Mouse (Mus musculus): ENCODE results near the gene Endou. TPM values are rescaled to one million over a fixed set of nuclear protein-coding genes. Genes with fewer than 3 reads are reported as not detected.

Endou gene
- total RNA-seq, 2 experiments from 2014 or later = 0.59 to 0.71 TPM

DNA sequence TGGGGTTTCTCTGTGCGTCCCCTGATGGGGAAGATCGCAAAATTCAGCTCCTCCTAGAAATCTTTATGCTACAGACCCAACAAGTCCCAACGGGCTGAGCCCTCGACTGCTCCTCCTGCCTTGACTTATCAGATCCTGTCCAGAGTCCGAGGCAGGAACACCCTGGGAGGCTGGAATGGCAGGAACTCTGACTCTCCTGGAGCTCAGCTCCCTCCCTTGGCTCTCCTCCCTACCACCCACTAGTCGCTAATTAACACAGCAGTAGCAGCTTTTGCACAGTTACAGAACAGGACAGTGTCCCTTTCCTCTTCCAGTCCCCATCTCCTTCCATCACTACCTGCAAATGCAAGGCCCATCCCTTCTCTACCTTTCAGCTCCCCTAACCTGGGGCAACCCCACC is 774 bp downstream of the Endou start:
- DNase-seq (ENCODE audit: extremely low spot score in 1 of 2, low spot score in 1 of 2) = no peak

- DNase-seq (ENCODE audit: extremely low spot score in 1 of 2, low spot score in 1 of 2) = no peak
These were observed 2.3 kb downstream of the Endou start for GRCm38 (mm10) chr15:97728804-97729203.

DNA sequence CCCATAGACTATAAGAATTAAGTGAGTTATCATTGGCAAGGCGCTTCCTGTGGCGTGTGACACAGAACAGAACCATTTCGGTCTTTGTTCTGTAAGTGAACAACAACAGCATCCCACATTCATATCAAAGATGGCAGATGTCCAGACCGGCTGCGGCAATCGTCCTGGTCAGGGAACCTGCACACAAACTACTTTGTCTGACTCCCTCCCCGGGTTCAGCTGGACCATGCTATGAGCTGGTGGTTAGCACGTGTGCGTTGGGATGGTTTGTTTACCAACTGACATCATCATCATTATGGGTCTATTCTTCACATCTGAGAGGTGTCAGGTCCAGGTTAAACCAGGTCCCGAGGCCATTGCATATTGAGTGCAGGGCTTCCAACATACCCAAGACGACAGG is 2.7 kb downstream of the Endou start:
- no peak for DNase-seq (ENCODE audit: extremely low spot score in 1 of 2, low spot score in 1 of 2)

DNA sequence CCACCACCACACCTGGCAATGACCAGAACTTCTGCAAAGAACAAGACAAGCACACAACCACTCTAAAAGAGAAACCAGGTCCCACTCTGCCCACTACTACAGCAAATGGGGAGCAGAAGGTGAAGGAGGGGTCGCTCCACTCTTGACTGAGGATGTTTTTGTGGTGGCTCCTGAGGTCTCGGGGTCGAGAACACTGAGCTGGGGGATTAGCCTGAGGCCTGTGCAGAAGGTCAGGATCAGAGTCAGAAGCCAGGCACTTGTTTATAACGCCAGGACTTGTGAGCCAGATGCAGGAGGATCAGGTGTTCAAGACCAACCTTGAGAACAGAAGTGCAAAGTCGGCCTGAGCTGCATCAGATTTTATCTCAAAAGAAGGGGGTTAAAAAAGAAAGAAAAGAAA is 3.6 kb downstream of the Endou start:
- no peak for DNase-seq (ENCODE audit: extremely low spot score in 1 of 2, low spot score in 1 of 2)

DNA sequence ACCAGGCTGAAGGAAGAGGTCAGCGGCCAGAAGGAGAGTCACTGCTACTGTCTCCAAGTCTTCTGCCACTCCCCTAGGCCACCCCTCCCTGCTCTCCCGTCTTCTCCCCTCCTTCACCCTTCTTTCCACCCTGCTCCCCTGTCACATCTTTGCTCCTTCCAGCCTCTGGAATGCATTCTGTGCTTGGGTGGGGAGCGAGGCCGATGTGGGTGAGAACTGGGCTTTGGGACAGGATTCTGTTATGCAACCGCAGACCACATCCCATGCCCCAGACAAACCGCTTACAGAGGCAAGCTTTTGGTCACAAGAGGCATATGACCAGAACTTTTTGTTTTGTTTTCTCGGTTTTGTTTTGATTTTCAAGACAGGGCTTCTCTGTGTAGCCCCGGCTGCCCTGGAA is 4.1 kb downstream of the Endou start:
- DNase-seq (ENCODE audit: extremely low spot score in 1 of 2, low spot score in 1 of 2) = no peak

DNA sequence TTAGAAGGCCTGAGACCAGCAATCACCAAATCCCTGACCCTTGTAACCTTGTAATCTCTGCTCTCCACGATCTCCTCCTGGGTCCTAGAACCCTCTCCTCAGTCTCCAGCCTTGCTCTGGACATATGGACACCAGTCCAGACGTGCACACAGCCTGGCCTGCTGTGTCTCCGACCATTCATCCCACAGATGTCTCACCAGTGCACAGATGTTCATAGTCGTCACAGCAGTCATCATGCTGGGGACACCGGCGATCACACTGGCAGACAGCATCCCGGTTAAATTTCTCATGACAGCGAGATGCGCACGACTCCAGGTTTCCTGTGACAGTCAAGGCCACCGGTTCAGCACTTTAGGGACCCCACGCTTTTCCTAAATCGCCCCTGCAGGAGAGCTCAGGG is 4.8 kb downstream of the Endou start:
- no peak for DNase-seq (ENCODE audit: extremely low spot score in 1 of 2, low spot score in 1 of 2)

DNA sequence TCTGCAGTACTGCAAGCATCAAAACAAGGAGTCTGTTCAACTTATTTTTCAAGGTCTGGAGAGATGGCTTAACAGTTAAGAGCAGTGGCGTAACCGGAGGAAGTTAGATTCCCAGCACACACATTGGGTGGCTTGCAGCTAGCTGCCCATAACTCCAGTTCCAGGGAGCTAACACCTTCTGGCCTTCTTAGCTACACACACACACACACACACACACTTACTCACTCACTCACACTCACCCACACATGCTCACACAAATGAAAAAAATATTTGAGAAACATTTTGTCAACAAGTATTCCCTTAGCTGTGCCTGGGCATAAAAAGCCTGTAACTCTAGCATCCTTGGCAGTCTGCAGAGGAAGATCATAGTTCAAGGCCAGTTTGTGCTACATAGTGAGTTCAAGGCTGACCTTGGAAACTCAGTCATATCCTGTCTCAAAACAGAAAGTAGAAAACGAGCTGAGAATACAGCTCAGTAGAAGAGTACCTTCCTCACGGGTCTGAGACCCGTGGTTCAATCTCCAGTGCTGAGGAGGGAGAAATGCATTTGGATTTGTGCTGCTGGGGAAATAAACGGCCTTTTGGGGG is 5.8 kb downstream of the Endou start:
- DNase-seq (ENCODE audit: extremely low spot score in 1 of 2, low spot score in 1 of 2) = no peak

DNA sequence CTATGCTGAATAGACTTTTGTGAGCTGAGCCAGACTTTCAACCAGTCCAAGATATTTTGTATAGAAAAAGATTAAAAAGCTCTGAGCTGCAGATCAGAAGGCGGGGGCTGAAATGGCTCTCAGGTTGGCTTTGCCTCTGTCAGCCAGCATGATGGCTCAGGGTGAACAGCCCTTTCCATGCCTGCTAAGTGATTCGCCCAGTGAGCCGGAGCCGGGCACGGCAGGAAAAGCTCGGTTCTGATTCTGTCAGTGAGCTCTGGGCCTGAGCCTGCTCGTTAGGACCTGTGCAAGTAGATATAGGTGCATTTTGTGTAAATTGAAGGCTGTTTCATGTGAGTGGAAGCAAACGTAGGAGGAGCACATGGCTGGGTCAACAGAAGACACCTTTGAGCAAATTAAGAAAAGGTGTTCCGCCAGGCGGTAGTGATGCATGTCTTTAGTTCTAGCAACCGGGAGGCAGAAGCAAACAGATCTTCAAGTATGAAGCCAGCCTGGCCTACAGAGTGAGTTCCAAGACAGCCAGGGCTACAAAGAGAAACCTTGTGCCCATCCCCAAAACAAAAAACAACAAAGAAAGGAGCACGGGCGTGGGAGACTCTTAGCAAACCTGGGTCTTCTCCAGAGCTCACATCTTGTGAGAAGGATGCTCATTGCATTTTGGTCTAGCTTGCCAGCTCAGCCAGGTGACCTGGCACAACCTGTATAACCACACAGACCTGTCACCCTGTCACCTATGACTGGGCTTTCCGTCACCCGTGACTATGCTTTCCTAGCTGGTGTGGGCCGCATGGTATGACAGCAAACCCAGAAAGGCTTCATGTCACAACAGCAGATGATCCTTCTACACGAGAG is 6.6 kb downstream of the Endou start:
- no peak for DNase-seq (ENCODE audit: extremely low spot score in 1 of 2, low spot score in 1 of 2)

- peak in 1 of 2 experiments; percentile 10 for DNase-seq (ENCODE audit: extremely low spot score in 1 of 2, low spot score in 1 of 2)
These were observed 7.4 kb downstream of the Endou start for GRCm38 (mm10) chr15:97723536-97724345.

DNA sequence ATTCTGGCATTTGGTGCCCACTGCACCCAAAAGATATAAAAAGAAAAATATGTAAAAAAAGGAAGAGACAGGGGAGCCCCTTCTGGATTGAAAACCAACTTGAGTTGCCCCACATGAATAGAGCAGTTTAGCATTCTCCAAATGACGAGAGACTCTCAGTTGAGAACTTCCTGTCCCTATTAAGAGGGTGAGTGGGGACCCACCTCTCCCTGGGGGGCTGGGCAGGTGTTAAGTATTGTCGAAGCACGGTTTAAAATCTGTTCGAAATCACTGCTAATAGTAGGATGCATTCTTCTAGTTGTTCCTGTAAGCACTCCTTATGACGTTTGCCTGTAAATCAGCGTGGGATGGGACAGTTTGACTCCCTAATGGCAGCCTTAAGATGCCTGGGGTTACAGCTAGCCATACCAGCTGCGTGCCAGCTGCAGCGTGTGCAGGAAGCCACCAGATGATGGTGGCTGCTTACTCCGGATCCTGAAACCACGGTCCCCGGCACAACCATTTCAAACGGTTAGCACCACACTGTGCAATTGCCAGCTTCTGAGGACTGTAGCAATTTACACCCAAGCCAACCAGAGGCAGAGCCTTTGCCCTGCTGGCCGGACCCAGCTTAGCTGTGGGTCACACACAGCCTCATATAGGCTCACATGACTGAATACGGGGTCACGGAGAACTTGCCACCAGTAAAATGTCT is 10.0 kb downstream of the Endou start:
- DNase-seq (ENCODE audit: extremely low spot score in 1 of 2, low spot score in 1 of 2) = no peak

GRCm38 (mm10) chr15:97720026-97720675 is 11.0 kb downstream of the Endou start:
- DNase-seq (ENCODE audit: extremely low spot score in 1 of 2, low spot score in 1 of 2) = no peak

- DNase-seq (ENCODE audit: extremely low spot score in 1 of 2, low spot score in 1 of 2) = no peak
These were observed 11.6 kb downstream of the Endou start for GRCm38 (mm10) chr15:97719494-97719893.

DNA sequence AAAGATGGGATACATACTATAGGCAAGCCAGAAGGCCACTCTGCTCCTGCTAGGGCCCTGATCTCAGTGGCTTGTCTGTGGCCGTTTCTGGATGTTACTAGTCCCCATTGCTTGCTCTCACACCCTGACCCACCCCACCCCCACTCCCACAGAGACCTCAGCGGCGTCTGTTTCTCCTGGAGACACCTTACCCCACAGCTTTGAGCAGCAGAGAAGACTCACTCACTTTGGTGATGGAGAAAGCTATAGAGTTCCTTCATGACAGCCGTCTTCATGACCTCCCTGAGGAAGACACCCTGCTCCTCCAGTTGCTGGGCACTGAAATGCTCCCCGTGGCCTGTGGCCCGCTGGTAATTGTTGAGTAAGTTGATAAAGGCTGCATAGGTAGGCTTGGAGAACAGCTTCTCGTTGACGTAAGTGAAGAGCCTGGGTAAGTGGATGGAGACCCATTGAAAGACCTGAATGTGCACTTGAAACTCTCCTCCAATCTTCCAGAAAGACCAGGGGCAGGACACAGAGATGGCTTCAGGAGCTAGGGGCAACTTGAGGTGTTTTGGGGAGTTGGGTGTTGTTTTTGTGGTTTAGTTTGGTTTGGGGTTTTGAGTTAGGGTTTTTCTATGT is 12.5 kb downstream of the Endou start:
- no peak for DNase-seq (ENCODE audit: extremely low spot score in 1 of 2, low spot score in 1 of 2)

GRCm38 (mm10) chr15:97717861-97718534 is 13.1 kb downstream of the Endou start:
- DNase-seq (ENCODE audit: extremely low spot score in 1 of 2, low spot score in 1 of 2) = peak; percentile 24 to 60

GRCm38 (mm10) chr15:97716782-97717181 is 14.4 kb downstream of the Endou start:
- DNase-seq (ENCODE audit: extremely low spot score in 1 of 2, low spot score in 1 of 2) = no peak

- DNase-seq (ENCODE audit: extremely low spot score in 1 of 2, low spot score in 1 of 2) = no peak
These were observed 15.4 kb downstream of the Endou start for GRCm38 (mm10) chr15:97715734-97716133.

GRCm38 (mm10) chr15:97715083-97715482 is 16.1 kb downstream of the Endou start:
- no peak for DNase-seq (ENCODE audit: extremely low spot score in 1 of 2, low spot score in 1 of 2)

GRCm38 (mm10) chr15:97712546-97712945 is 18.6 kb downstream of the Endou start:
- DNase-seq (ENCODE audit: extremely low spot score in 1 of 2, low spot score in 1 of 2) = no peak

- no peak for DNase-seq (ENCODE audit: extremely low spot score in 1 of 2, low spot score in 1 of 2)
These were observed 20.2 kb downstream of the Endou start for GRCm38 (mm10) chr15:97710906-97711305.
